Mouse (Mus musculus) brain, embryonic 14.5 days (tissue): ENCODE measurements around the gene Dpp6.

Experiments
- CTCF ChIP-seq: fragments of 200-500 bp; IDR thresholded peaks from 2 replicates; pipeline ENCODE4 v1.5.1; 2012; ENCODE audit warnings: inconsistent platforms, mild to moderate bottlenecking, moderate library complexity, borderline replicate concordance; ENCODE audit not compliant: insufficient read depth, insufficient read length; ENCODE audit errors: extremely low read depth
- POLR2A ChIP-seq: fragments of 200-500 bp; IDR thresholded peaks from 2 replicates; pipeline ENCODE4 v1.6.1; 2012; ENCODE audit warnings: mild to moderate bottlenecking, inconsistent platforms, borderline replicate concordance; ENCODE audit not compliant: poor library complexity, insufficient read depth, insufficient read length, severe bottlenecking; ENCODE audit errors: extremely low read depth

GRCm38 (mm10) chr5:27706551-27706950 is 889.5 kb downstream of the Dpp6 start:
- TF ChIP-seq CTCF (no peak), POLR2A (no peak)
